Mouse (Mus musculus): ENCODE data around the gene Fbxl8. TPM values are rescaled to one million over a fixed set of nuclear protein-coding genes. Genes with fewer than 3 reads are reported as not detected.

Gene Fbxl8
- polyA plus RNA-seq, 1 experiment from 2014 or later, result 1.2 TPM

- Histone ChIP-seq H3K27ac (no peak overlapping the region), H3K4me2 (replicated peaks) (no peak overlapping the region), H3K4me1 (replicated peaks; ENCODE audit: control insufficient read depth, insufficient read depth, low read length) (peaks cover 25% of the 10 kb centered on the region), H3K4me3 (replicated peaks; ENCODE audit: low read length) (no peak overlapping the region), H3K36me3 (replicated peaks; ENCODE audit: control insufficient read depth, insufficient read depth) (no peaks in the 10 kb centered on the region), H3K27me3 (ENCODE audit: control insufficient read depth, insufficient read depth, low read length) (peaks cover 88% of the 10 kb centered on the region), H3K9me3 (ENCODE audit: control insufficient read depth, low read length) (no peaks in the 10 kb centered on the region), H3K9ac (no peak overlapping the region)
- WGBS, result 11% methylated on average over 13 of the region's 13 CpGs
- no peak for ATAC-seq (ENCODE audit: low FRiP score)
- DNase-seq (ENCODE audit: low spot score), result no peak
Observed at GRCm38 (mm10) chr8:105266775-105267174, 2.3 kb downstream of the Fbxl8 start.

- WGBS, result 0% methylated on average over 65 of the region's 65 CpGs
- Histone ChIP-seq H3K4me1 (replicated peaks; ENCODE audit: control insufficient read depth, insufficient read depth, low read length) (peaks cover 25% of the 10 kb centered on the region), H3K36me3 (replicated peaks; ENCODE audit: control insufficient read depth, insufficient read depth) (no peaks in the 10 kb centered on the region), H3K9me3 (ENCODE audit: control insufficient read depth, low read length) (no peaks in the 10 kb centered on the region), H3K27ac (no peak overlapping the region), H3K4me2 (replicated peaks) (peak overlapping the region; percentile 58), H3K4me3 (replicated peaks; ENCODE audit: low read length) (peak overlapping the region; percentile 41), H3K9ac (peak overlapping the region; percentile 49), H3K27me3 (ENCODE audit: control insufficient read depth, insufficient read depth, low read length) (peaks cover 91% of the 10 kb centered on the region)
- ATAC-seq (ENCODE audit: low FRiP score) (peak; percentile 91), DNase-seq (ENCODE audit: low spot score) (peak; percentile 93)
Observed at GRCm38 (mm10) chr8:105268342-105269074, 4.1 kb downstream of the Fbxl8 start.

- Histone ChIP-seq H3K9ac (peak overlapping the region; percentile 49), H3K4me1 (replicated peaks; ENCODE audit: control insufficient read depth, insufficient read depth, low read length) (peaks cover 25% of the 10 kb centered on the region), H3K36me3 (replicated peaks; ENCODE audit: control insufficient read depth, insufficient read depth) (no peaks in the 10 kb centered on the region), H3K4me2 (replicated peaks) (peak overlapping the region; percentile 58), H3K9me3 (ENCODE audit: control insufficient read depth, low read length) (no peaks in the 10 kb centered on the region), H3K27ac (no peak overlapping the region), H3K27me3 (ENCODE audit: control insufficient read depth, insufficient read depth, low read length) (peaks cover 91% of the 10 kb centered on the region), H3K4me3 (replicated peaks; ENCODE audit: low read length) (peak overlapping the region; percentile 41)
- DNase-seq (ENCODE audit: low spot score), result no peak
- peak; percentile 26 for ATAC-seq (ENCODE audit: low FRiP score)
- WGBS, result 1% methylated on average over 10 of the region's 10 CpGs
Observed at GRCm38 (mm10) chr8:105269075-105269458, 4.6 kb downstream of the Fbxl8 start.

GRCm38 (mm10) chr8:105269461-105269947 is 5.1 kb downstream of the Fbxl8 start, which contains the start of gene Hsf4:
Hsf4 (plus strand) TSS chr8:105269801.
- Histone ChIP-seq H3K36me3 (replicated peaks; ENCODE audit: control insufficient read depth, insufficient read depth) (no peaks in the 10 kb centered on the region), H3K27me3 (ENCODE audit: control insufficient read depth, insufficient read depth, low read length) (peaks cover 93% of the 10 kb centered on the region), H3K4me2 (replicated peaks) (peak within 1 kb of the TSS; percentile 58), H3K9me3 (ENCODE audit: control insufficient read depth, low read length) (no peaks in the 10 kb centered on the region), H3K9ac (peak within 1 kb of the TSS; percentile 49), H3K27ac (no peak within 1 kb of the TSS), H3K4me1 (replicated peaks; ENCODE audit: control insufficient read depth, insufficient read depth, low read length) (peaks cover 25% of the 10 kb centered on the region), H3K4me3 (replicated peaks; ENCODE audit: low read length) (peak within 1 kb of the TSS; percentile 41)
- under 1% methylated on average over 42 of the region's 42 CpGs for WGBS
- ATAC-seq (ENCODE audit: low FRiP score) (no peak), DNase-seq (ENCODE audit: low spot score) (no peak)

- ATAC-seq (ENCODE audit: low FRiP score) (no peak), DNase-seq (ENCODE audit: low spot score) (no peak)
- Histone ChIP-seq H3K9ac (no peak overlapping the region; the same call in none of the 2 replicates), H3K27ac (no peak overlapping the region), H3K4me2 (replicated peaks) (peak overlapping the region; percentile 58), H3K27me3 (ENCODE audit: control insufficient read depth, insufficient read depth, low read length) (peaks cover 93% of the 10 kb centered on the region), H3K36me3 (replicated peaks; ENCODE audit: control insufficient read depth, insufficient read depth) (no peaks in the 10 kb centered on the region), H3K9me3 (ENCODE audit: control insufficient read depth, low read length) (no peaks in the 10 kb centered on the region), H3K4me3 (replicated peaks; ENCODE audit: low read length) (peak overlapping the region; percentile 41), H3K4me1 (replicated peaks; ENCODE audit: control insufficient read depth, insufficient read depth, low read length) (peaks cover 27% of the 10 kb centered on the region)
- WGBS, result 2% methylated on average over 39 of the region's 39 CpGs
Observed at GRCm38 (mm10) chr8:105270101-105270915, 5.9 kb downstream of the Fbxl8 start.

GRCm38 (mm10) chr8:105270916-105271186 is 6.4 kb downstream of the Fbxl8 start:
- Histone ChIP-seq H3K4me3 (replicated peaks; ENCODE audit: low read length) (0 out of 2 replicates have a peak overlapping the region, but pooled peaks have one; percentile 41), H3K36me3 (replicated peaks; ENCODE audit: control insufficient read depth, insufficient read depth) (no peaks in the 10 kb centered on the region), H3K4me2 (replicated peaks) (peak overlapping the region; percentile 3; the same call in 1 of the 2 replicates), H3K27me3 (ENCODE audit: control insufficient read depth, insufficient read depth, low read length) (peaks cover 93% of the 10 kb centered on the region), H3K9ac (no peak overlapping the region; the same call in 1 of the 2 replicates), H3K4me1 (replicated peaks; ENCODE audit: control insufficient read depth, insufficient read depth, low read length) (peaks cover 32% of the 10 kb centered on the region), H3K9me3 (ENCODE audit: control insufficient read depth, low read length) (no peaks in the 10 kb centered on the region), H3K27ac (no peak overlapping the region)
- ATAC-seq (ENCODE audit: low FRiP score), result no peak
- 2% methylated on average over 11 of the region's 11 CpGs for WGBS
- no peak for DNase-seq (ENCODE audit: low spot score)

- Histone ChIP-seq H3K27me3 (ENCODE audit: control insufficient read depth, insufficient read depth, low read length) (peaks cover 99% of the 10 kb centered on the region), H3K36me3 (replicated peaks; ENCODE audit: control insufficient read depth, insufficient read depth) (peaks cover 7% of the 10 kb centered on the region), H3K9ac (no peak overlapping the region), H3K4me2 (replicated peaks) (peak overlapping the region; percentile 83), H3K4me1 (replicated peaks; ENCODE audit: control insufficient read depth, insufficient read depth, low read length) (peaks cover 24% of the 10 kb centered on the region), H3K27ac (no peak overlapping the region), H3K4me3 (replicated peaks; ENCODE audit: low read length) (peak overlapping the region; percentile 38; the same call in 1 of the 2 replicates), H3K9me3 (ENCODE audit: control insufficient read depth, low read length) (no peaks in the 10 kb centered on the region)
- no peak for ATAC-seq (ENCODE audit: low FRiP score)
- DNase-seq (ENCODE audit: low spot score), result no peak
- WGBS, result 12% methylated on average over 11 of the region's 11 CpGs
Observed at GRCm38 (mm10) chr8:105275387-105275786, 10.9 kb downstream of the Fbxl8 start.

- DNase-seq (ENCODE audit: low spot score), result no peak
- no peaks in the 10 kb centered on the region for H3K9me3 ChIP-seq (ENCODE audit: control insufficient read depth, low read length)
- ATAC-seq (ENCODE audit: low FRiP score), result no peak
- H3K36me3 ChIP-seq (replicated peaks; ENCODE audit: control insufficient read depth, insufficient read depth), result peaks cover 12% of the 10 kb centered on the region
- H3K4me3 ChIP-seq (replicated peaks; ENCODE audit: low read length), result peak within 1 kb of the TSS; percentile 38
- 5% methylated on average over 10 of the region's 10 CpGs for WGBS
- peak within 1 kb of the TSS; percentile 49 for H3K9ac ChIP-seq
- H3K4me1 ChIP-seq (replicated peaks; ENCODE audit: control insufficient read depth, insufficient read depth, low read length), result peaks cover 20% of the 10 kb centered on the region
- H3K4me2 ChIP-seq (replicated peaks), result peak within 1 kb of the TSS; percentile 83
- peaks cover 96% of the 10 kb centered on the region for H3K27me3 ChIP-seq (ENCODE audit: control insufficient read depth, insufficient read depth, low read length)
- no peak within 1 kb of the TSS for H3K27ac ChIP-seq
Observed at GRCm38 (mm10) chr8:105275840-105276239, 11.4 kb downstream of the Fbxl8 start, which contains the start of gene Nol3. Nol3 (plus strand) TSS chr8:105276140.

Data from hindbrain, embryonic 14.5 days (tissue).